In the genomic region with DNA sequence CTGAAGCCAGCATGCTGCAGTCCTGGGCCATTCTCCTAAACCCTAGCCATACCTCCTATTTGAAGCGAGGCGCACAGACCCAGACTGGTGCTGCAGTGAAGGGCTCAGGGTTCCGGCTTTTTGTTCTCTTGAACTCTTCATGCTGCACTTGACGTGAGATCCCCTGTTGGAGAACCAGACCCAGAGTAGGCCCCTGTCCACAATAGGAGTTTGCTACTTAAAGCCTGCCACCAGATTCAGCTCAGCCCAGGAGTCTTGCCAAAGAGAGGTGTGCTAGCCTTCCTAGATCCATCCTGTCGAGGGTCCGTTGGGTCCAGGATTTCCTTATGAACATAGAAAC, we compare ENCODE assay signal across 8 mouse cellular contexts. TPM values are rescaled to one million over a fixed set of nuclear protein-coding genes. Genes with fewer than 3 reads are reported as not detected.
A peak's percentile ranks its signal among the peaks of the same experiment; 100 is the strongest.
DNase-seq lines count a peak whose midpoint lies in the region; ATAC-seq and TF ChIP-seq lines count a peak whose summit lies in the region.

No protein-coding gene starts in this region.

- peak overlapping the region; percentile 97 for H3K9ac ChIP-seq in hindbrain, embryonic 14.5 days
- H3K9ac ChIP-seq in midbrain, embryonic 14.5 days (replicated peaks; ENCODE audit: low read length), result peak overlapping the region; percentile 88

- TF ChIP-seq POLR2A in kidney, adult 2 months (IDR thresholded peaks at IDR 0.05; ENCODE audit: low read depth, low read length), result no peak
- no peak for TF ChIP-seq POLR2A in bone marrow macrophage, adult 2 months (IDR thresholded peaks at IDR 0.05; ENCODE audit: borderline replicate concordance, low read depth, low read length)

- 38% methylated on average over 6 of the region's 6 CpGs for WGBS in kidney, adult 2 months
- WGBS in hindbrain, embryonic 14.5 days, result under 1% methylated on average over 6 of the region's 6 CpGs
- WGBS in midbrain, embryonic 14.5 days, result 7% methylated on average over 6 of the region's 6 CpGs

- H3K4me3 ChIP-seq in kidney, adult 2 months (ENCODE audit: insufficient read depth, low read depth, low read length), result peak overlapping the region; percentile 96
- peak overlapping the region; percentile 95 for H3K4me3 ChIP-seq in bone marrow macrophage, adult 2 months (ENCODE audit: insufficient read depth, low read length)
- H3K4me3 ChIP-seq in hindbrain, embryonic 14.5 days (replicated peaks; ENCODE audit: low read length), result peak overlapping the region; percentile 99
- peak overlapping the region; percentile 98 for H3K4me3 ChIP-seq in midbrain, embryonic 14.5 days (replicated peaks; ENCODE audit: low read depth, low read length)

- H3K36me3 ChIP-seq in kidney, adult 2 months (ENCODE audit: control insufficient read depth, insufficient read depth, low read length), result no peaks in the 10 kb centered on the region
- peaks cover 34% of the 10 kb centered on the region for H3K36me3 ChIP-seq in hindbrain, embryonic 14.5 days (replicated peaks; ENCODE audit: control insufficient read depth, insufficient read depth)
- H3K36me3 ChIP-seq in midbrain, embryonic 14.5 days (ENCODE audit: control insufficient read depth, insufficient read depth, low read length), result peaks cover 39% of the 10 kb centered on the region

- ATAC-seq in hindbrain, embryonic 14.5 days (ENCODE audit: low FRiP score), result no peak
- ATAC-seq in midbrain, embryonic 14.5 days (ENCODE audit: low FRiP score, low TSS enrichment), result no peak

- DNase-seq in kidney, adult 2 months, result no peak
- DNase-seq in kidney, postnatal 10 days, result no peak
- DNase-seq in hindbrain, embryonic 14.5 days (ENCODE audit: low spot score), result no peak
- no peak for DNase-seq in midbrain, embryonic 14.5 days
- DNase-seq in layer of hippocampus, adult 11-12 months (ENCODE audit: low spot score), result no peak
- no peak for DNase-seq in thymus, postnatal 36 days
- no peak for DNase-seq in kidney, postnatal 25 days

- H3K9me3 ChIP-seq in hindbrain, embryonic 14.5 days (ENCODE audit: control insufficient read depth, low read length), result no peaks in the 10 kb centered on the region
- H3K9me3 ChIP-seq in midbrain, embryonic 14.5 days (ENCODE audit: control insufficient read depth, low read length), result no peaks in the 10 kb centered on the region

- TF ChIP-seq CTCF in kidney, adult 2 months (conservative IDR thresholded peaks at IDR 0.05; ENCODE audit: insufficient read depth, insufficient read length, low read depth, low read length), result no peak
- no peak for TF ChIP-seq CTCF in bone marrow macrophage, adult 2 months (IDR thresholded peaks at IDR 0.05; ENCODE audit: low read depth, low read length)

- H3K27ac ChIP-seq in kidney, adult 2 months (ENCODE audit: insufficient read depth, low read depth, low read length), result no peak overlapping the region
- no peak overlapping the region for H3K27ac ChIP-seq in bone marrow macrophage, adult 2 months (ENCODE audit: insufficient read depth, low read depth, low read length)
- H3K27ac ChIP-seq in hindbrain, embryonic 14.5 days, result peak overlapping the region; percentile 94
- H3K27ac ChIP-seq in midbrain, embryonic 14.5 days (replicated peaks; ENCODE audit: low read depth, low read length), result peak overlapping the region; percentile 96

- H3K4me1 ChIP-seq in kidney, adult 2 months (ENCODE audit: control insufficient read depth, insufficient read depth, low read length), result no peaks in the 10 kb centered on the region; the same call in 1 of the 2 replicates
- peaks cover 16% of the 10 kb centered on the region for H3K4me1 ChIP-seq in bone marrow macrophage, adult 2 months (ENCODE audit: control insufficient read depth, insufficient read depth, low read length)
- H3K4me1 ChIP-seq in hindbrain, embryonic 14.5 days (replicated peaks; ENCODE audit: control insufficient read depth, insufficient read depth, low read length), result peaks cover 32% of the 10 kb centered on the region
- H3K4me1 ChIP-seq in midbrain, embryonic 14.5 days (ENCODE audit: control insufficient read depth, insufficient read depth, low read length), result peaks cover 22% of the 10 kb centered on the region

- no peaks in the 10 kb centered on the region for H3K27me3 ChIP-seq in kidney, adult 2 months (replicated peaks; ENCODE audit: control insufficient read depth, insufficient read depth, low read length)
- peaks cover 20% of the 10 kb centered on the region for H3K27me3 ChIP-seq in hindbrain, embryonic 14.5 days (ENCODE audit: control insufficient read depth, insufficient read depth, low read length)
- peaks cover 19% of the 10 kb centered on the region; the same call in 1 of the 2 replicates for H3K27me3 ChIP-seq in midbrain, embryonic 14.5 days (ENCODE audit: control insufficient read depth, insufficient read depth, low read length)

- H3K4me2 ChIP-seq in hindbrain, embryonic 14.5 days (replicated peaks), result peak overlapping the region; percentile 98
- peak overlapping the region; percentile 82 for H3K4me2 ChIP-seq in midbrain, embryonic 14.5 days (ENCODE audit: low read length)

RNA-seq across cellular contexts. Expression of a gene that starts 1.0 kb away (rescaled TPM):
- polyA plus RNA-seq in kidney, adult 2 months (2012; rRNA removed), result 27.2 and 29.5 TPM in 2 replicates
- polyA plus RNA-seq in bone marrow macrophage, adult 2 months (2012; ENCODE audit: insufficient read depth, insufficient read length, missing spikeins), result 26.2 and 30.9 TPM in 2 replicates
- 16.1 and 16.9 TPM in 2 replicates for polyA plus RNA-seq in hindbrain, embryonic 14.5 days (2014; fragmentation: Nextera tagmentation; extraction: Ambion mirVana)
- 21.2 and 35.9 TPM in 2 replicates for polyA plus RNA-seq in midbrain, embryonic 14.5 days (2014; fragmentation: Nextera tagmentation; extraction: Ambion mirVana)

RNA-seq across cellular contexts. Expression of a gene that starts 16.4 kb away (rescaled TPM):
- polyA plus RNA-seq in kidney, adult 2 months (2012; rRNA removed), result 156 and 185 TPM in 2 replicates
- 150 and 155 TPM in 2 replicates for polyA plus RNA-seq in bone marrow macrophage, adult 2 months (2012; ENCODE audit: insufficient read depth, insufficient read length, missing spikeins)
- polyA plus RNA-seq in hindbrain, embryonic 14.5 days (2014; fragmentation: Nextera tagmentation; extraction: Ambion mirVana), result 515 and 631 TPM in 2 replicates
- polyA plus RNA-seq in midbrain, embryonic 14.5 days (2014; fragmentation: Nextera tagmentation; extraction: Ambion mirVana), result 579 and 610 TPM in 2 replicates

RNA-seq across cellular contexts. Expression of a gene that starts 16.5 kb away (rescaled TPM):
- polyA plus RNA-seq in kidney, adult 2 months (2012; rRNA removed), result 6.7 and 7.5 TPM in 2 replicates
- polyA plus RNA-seq in bone marrow macrophage, adult 2 months (2012; ENCODE audit: insufficient read depth, insufficient read length, missing spikeins), result 4.0 and 5.7 TPM in 2 replicates
- 54.2 and 57.2 TPM in 2 replicates for polyA plus RNA-seq in hindbrain, embryonic 14.5 days (2014; fragmentation: Nextera tagmentation; extraction: Ambion mirVana)
- 61.4 and 62.7 TPM in 2 replicates for polyA plus RNA-seq in midbrain, embryonic 14.5 days (2014; fragmentation: Nextera tagmentation; extraction: Ambion mirVana)

RNA-seq across cellular contexts. Expression of a gene that starts 44.6 kb away (rescaled TPM):
- 24.3 and 26.2 TPM in 2 replicates for polyA plus RNA-seq in kidney, adult 2 months (2012; rRNA removed)
- 10.3 and 11.7 TPM in 2 replicates for polyA plus RNA-seq in bone marrow macrophage, adult 2 months (2012; ENCODE audit: insufficient read depth, insufficient read length, missing spikeins)
- 29.4 and 30.2 TPM in 2 replicates for polyA plus RNA-seq in hindbrain, embryonic 14.5 days (2014; fragmentation: Nextera tagmentation; extraction: Ambion mirVana)
- 32.2 and 35.4 TPM in 2 replicates for polyA plus RNA-seq in midbrain, embryonic 14.5 days (2014; fragmentation: Nextera tagmentation; extraction: Ambion mirVana)

RNA-seq across cellular contexts. Expression of a gene that starts 49.4 kb away (rescaled TPM):
- polyA plus RNA-seq in kidney, adult 2 months (2012; rRNA removed), result 7.3 and 8.9 TPM in 2 replicates
- 16.8 and 17.2 TPM in 2 replicates for polyA plus RNA-seq in bone marrow macrophage, adult 2 months (2012; ENCODE audit: insufficient read depth, insufficient read length, missing spikeins)
- polyA plus RNA-seq in hindbrain, embryonic 14.5 days (2014; fragmentation: Nextera tagmentation; extraction: Ambion mirVana), result 4.4 and 4.9 TPM in 2 replicates
- polyA plus RNA-seq in midbrain, embryonic 14.5 days (2014; fragmentation: Nextera tagmentation; extraction: Ambion mirVana), result 5.4 and 5.9 TPM in 2 replicates

Comparison
In these comparisons a context has a peak if more than half of its experiments do, and no peak if none do; other contexts are left out.
1. H3K27ac ChIP-seq: peak in hindbrain, embryonic 14.5 days (single experiment) and midbrain, embryonic 14.5 days (single experiment); none in kidney, adult 2 months (single experiment) and bone marrow macrophage, adult 2 months (single experiment).
2. Peak in every context shown above with its lines, with median percentiles within 50 percentile points of each other: H3K4me3 ChIP-seq.